Mouse (Mus musculus) testis, adult 2 months (tissue): ENCODE measurements around the gene Zcchc12.

Experiments used
- CTCF ChIP-seq: fragments of 200-500 bp; IDR thresholded peaks from 2 replicates; pipeline ENCODE4 v1.5.1; 2012; ENCODE audit warnings: low read depth, mild to moderate bottlenecking, inconsistent platforms, low read length, moderate library complexity; ENCODE audit not compliant: control insufficient read depth, insufficient read depth, insufficient replicate concordance
- POLR2A ChIP-seq: fragments of 200-500 bp; IDR thresholded peaks from 2 replicates; pipeline ENCODE4 v1.6.1; 2012; ENCODE audit warnings: low read depth, mild to moderate bottlenecking, inconsistent platforms, low read length, moderate library complexity; ENCODE audit not compliant: control insufficient read depth

GRCm38 (mm10) chrX:36195736-36196525 lies at the start of gene Zcchc12:
- TF ChIP-seq CTCF: no peak
- no peak for TF ChIP-seq POLR2A
